Mouse (Mus musculus) midbrain, embryonic 15.5 days (tissue): ENCODE results near the gene Thada. TPM values are rescaled to one million over a fixed set of nuclear protein-coding genes. Genes with fewer than 3 reads are reported as not detected.

Experiments
- ATAC-seq: fragments of 200-750 bp; cut with Nextera tagmentation; replicated peaks from 2 replicates; pipeline ENCODE4 v1.8.0; 2017; ENCODE audit warnings: moderate TSS enrichment
- H3K27ac ChIP-seq: fragments of 300-500 bp; sonication (generic); 2 replicates; pipeline ENCODE4 v1.5.1; 2015; ENCODE audit warnings: mild to moderate bottlenecking, inconsistent platforms
- H3K27me3 ChIP-seq: fragments of 300-500 bp; sonication (generic); replicated peaks from 2 replicates; pipeline ENCODE4 v1.6.1; 2015; ENCODE audit warnings: inconsistent platforms
- H3K36me3 ChIP-seq: fragments of 300-500 bp; sonication (generic); replicated peaks from 2 replicates; pipeline ENCODE4 v1.6.1; 2015; ENCODE audit warnings: inconsistent platforms
- H3K4me1 ChIP-seq: fragments of 300-500 bp; sonication (generic); 2 replicates; pipeline ENCODE4 v1.6.1; 2015; ENCODE audit warnings: inconsistent platforms
- H3K4me2 ChIP-seq: fragments of 300-500 bp; sonication (generic); 2 replicates; pipeline ENCODE4 v1.6.1; 2015; ENCODE audit warnings: inconsistent platforms, mild to moderate bottlenecking, moderate library complexity
- H3K4me3 ChIP-seq: fragments of 300-500 bp; sonication (generic); 2 replicates; pipeline ENCODE4 v1.5.1; 2015; ENCODE audit warnings: mild to moderate bottlenecking, inconsistent platforms
- H3K9ac ChIP-seq: fragments of 300-500 bp; sonication (generic); 2 replicates; pipeline ENCODE4 v1.6.1; 2015; ENCODE audit warnings: mild to moderate bottlenecking, inconsistent platforms
- H3K9me3 ChIP-seq: fragments of 300-500 bp; sonication (generic); 2 replicates; pipeline ENCODE4 v1.6.1; 2016; ENCODE audit warnings: inconsistent platforms
- WGBS: fragments of 180-500 bp; shearing (Covaris S2); methylation state at CpG from one replicate; pipeline ENCODE4 v1.1.7; 2015; ENCODE audit warnings: mixed read lengths; 5-methylcytosine and 5-hydroxymethylcytosine counted together
- polyA plus RNA-seq: library from polyadenylated mRNA; unstranded; fragments of >200 nt; fragmentation: Nextera tagmentation; extraction: Ambion mirVana; gene quantifications from 2 replicates; pipeline ENCODE4 v1.2.1, GENCODE M21; 2015

Gene Thada
- polyA plus RNA-seq, 1 experiment from 2014 or later: 8.1 TPM

DNA sequence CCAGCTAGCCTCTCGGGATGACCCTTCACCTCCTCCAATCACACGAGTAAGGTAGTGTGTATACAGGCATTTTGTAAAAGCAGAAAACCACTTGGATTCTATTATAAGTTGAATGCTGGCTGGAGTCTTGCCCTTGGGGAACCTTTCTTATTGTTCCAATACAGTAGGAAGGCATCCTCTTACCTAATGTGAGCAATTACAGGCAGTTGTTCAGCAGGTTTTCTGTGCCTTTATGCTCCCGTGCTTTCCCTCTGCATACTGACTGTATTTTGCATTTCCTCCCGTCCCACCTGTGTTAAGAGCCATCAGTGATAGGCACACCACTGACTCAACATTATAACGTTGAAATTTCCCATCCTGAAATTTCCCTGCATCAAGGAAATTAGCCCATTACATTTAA, 261.0 kb downstream of the Thada start:
- Histone ChIP-seq H3K4me2 (no peak overlapping the region), H3K9ac (no peak overlapping the region), H3K27ac (no peak overlapping the region), H3K36me3 (no peaks in the 10 kb centered on the region), H3K27me3 (no peaks in the 10 kb centered on the region), H3K4me1 (no peaks in the 10 kb centered on the region), H3K9me3 (no peaks in the 10 kb centered on the region), H3K4me3 (no peak overlapping the region)
- ATAC-seq: no peak
- WGBS: 90% methylated on average over 5 of the region's 5 CpGs

- no peak for ATAC-seq
- Histone ChIP-seq H3K9ac (no peak overlapping the region), H3K27me3 (no peaks in the 10 kb centered on the region), H3K36me3 (no peaks in the 10 kb centered on the region), H3K27ac (no peak overlapping the region), H3K4me2 (no peak overlapping the region), H3K4me1 (no peaks in the 10 kb centered on the region), H3K9me3 (no peaks in the 10 kb centered on the region), H3K4me3 (no peak overlapping the region)
- WGBS: 62% methylated on average over 7 of the region's 7 CpGs
Measured at GRCm38 (mm10) chr17:84203340-84203739, 262.7 kb downstream of the Thada start.

GRCm38 (mm10) chr17:84201183-84201582, 264.8 kb downstream of the Thada start:
- no peak overlapping the region for H3K4me3 ChIP-seq
- no peak for ATAC-seq
- H3K9ac ChIP-seq: no peak overlapping the region
- H3K4me1 ChIP-seq: no peaks in the 10 kb centered on the region
- H3K9me3 ChIP-seq: no peaks in the 10 kb centered on the region
- no peaks in the 10 kb centered on the region for H3K27me3 ChIP-seq
- 95% methylated on average over 5 of the region's 5 CpGs for WGBS
- no peak overlapping the region for H3K4me2 ChIP-seq
- H3K36me3 ChIP-seq: no peaks in the 10 kb centered on the region
- no peak overlapping the region for H3K27ac ChIP-seq

GRCm38 (mm10) chr17:84197912-84198344, 268.1 kb downstream of the Thada start:
- H3K36me3 ChIP-seq: no peaks in the 10 kb centered on the region
- no peak overlapping the region for H3K27ac ChIP-seq
- H3K27me3 ChIP-seq: no peaks in the 10 kb centered on the region
- no peaks in the 10 kb centered on the region for H3K9me3 ChIP-seq
- 50% methylated on average over 4 of the region's 4 CpGs for WGBS
- no peaks in the 10 kb centered on the region for H3K4me1 ChIP-seq
- ATAC-seq: no peak
- no peak overlapping the region for H3K4me3 ChIP-seq
- no peak overlapping the region for H3K4me2 ChIP-seq
- no peak overlapping the region for H3K9ac ChIP-seq

DNA sequence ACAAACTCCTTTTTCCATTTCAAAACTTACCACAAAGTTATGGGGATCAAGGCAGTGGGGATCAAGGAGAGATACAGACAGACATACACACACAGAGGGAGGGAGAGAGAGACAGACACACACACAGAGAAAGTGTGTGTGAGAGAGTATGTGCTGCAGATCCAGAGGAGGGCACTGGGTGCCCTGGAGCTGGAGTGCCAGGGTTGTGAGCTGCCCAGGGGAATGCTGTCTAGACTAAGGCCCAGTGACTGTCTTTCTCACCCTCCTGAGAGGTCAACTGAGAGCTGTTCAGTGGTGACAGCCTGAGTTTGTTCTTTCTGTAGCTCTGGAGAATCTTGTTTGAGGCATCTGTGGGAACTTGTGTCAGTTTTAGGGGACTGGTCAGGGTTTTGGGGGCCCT, 269.7 kb downstream of the Thada start:
- H3K36me3 ChIP-seq: no peaks in the 10 kb centered on the region
- no peak overlapping the region for H3K4me2 ChIP-seq
- no peaks in the 10 kb centered on the region for H3K27me3 ChIP-seq
- no peak overlapping the region for H3K9ac ChIP-seq
- no peak for ATAC-seq
- no peaks in the 10 kb centered on the region for H3K4me1 ChIP-seq
- no peak overlapping the region for H3K27ac ChIP-seq
- H3K9me3 ChIP-seq: no peaks in the 10 kb centered on the region
- no peak overlapping the region for H3K4me3 ChIP-seq

DNA sequence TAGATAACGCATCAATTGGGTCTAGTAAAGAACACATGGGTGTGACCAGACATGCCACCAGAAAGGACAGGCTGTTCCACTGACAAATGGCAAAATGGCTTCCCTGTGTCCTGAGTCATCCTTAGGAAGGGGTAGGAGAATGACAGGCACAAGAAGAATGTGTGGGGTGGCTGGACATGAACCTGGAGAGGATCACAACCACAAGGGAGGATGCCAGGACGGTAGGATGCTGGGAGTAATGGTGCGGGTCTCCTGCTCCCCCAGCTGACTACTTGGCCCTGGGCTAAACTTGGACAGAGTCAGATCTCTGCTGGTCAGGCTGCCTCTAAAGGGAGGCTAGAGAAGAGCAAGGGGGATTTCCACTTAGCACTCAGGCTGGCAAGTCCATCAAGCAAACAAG, 270.2 kb downstream of the Thada start:
- H3K36me3 ChIP-seq: no peaks in the 10 kb centered on the region
- ATAC-seq: no peak
- H3K27ac ChIP-seq: no peak overlapping the region
- H3K4me1 ChIP-seq: no peaks in the 10 kb centered on the region
- H3K4me3 ChIP-seq: no peak overlapping the region
- no peaks in the 10 kb centered on the region for H3K27me3 ChIP-seq
- no peak overlapping the region for H3K9ac ChIP-seq
- 92% methylated on average over 3 of the region's 3 CpGs for WGBS
- H3K4me2 ChIP-seq: no peak overlapping the region
- no peaks in the 10 kb centered on the region for H3K9me3 ChIP-seq

DNA sequence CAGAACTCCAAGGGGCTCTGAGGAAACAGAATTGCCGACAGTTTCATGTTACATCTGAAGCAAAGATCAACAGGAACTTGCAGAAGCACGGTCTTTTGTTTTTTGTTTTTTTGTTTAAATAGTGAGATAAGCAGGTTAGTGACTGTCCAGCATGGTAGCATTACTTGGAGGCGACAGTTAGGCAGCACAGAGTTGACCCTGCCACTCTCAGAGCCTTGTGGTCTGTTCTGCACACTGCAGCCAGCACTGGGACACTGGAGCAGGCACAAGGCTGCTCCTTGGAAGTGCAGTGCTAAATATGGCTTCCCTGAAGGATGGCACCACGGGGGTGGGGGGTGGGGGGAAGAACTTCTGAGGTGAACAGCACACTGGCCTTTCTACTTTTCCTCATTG, 271.0 kb downstream of the Thada start:
- Histone ChIP-seq H3K36me3 (no peaks in the 10 kb centered on the region), H3K27ac (no peak overlapping the region), H3K4me2 (no peak overlapping the region), H3K27me3 (peaks cover 6% of the 10 kb centered on the region; the same call in 1 of the 2 replicates), H3K9ac (no peak overlapping the region), H3K9me3 (no peaks in the 10 kb centered on the region), H3K4me3 (no peak overlapping the region), H3K4me1 (no peaks in the 10 kb centered on the region)
- 76% methylated on average over 4 of the region's 4 CpGs for WGBS
- ATAC-seq: no peak

DNA sequence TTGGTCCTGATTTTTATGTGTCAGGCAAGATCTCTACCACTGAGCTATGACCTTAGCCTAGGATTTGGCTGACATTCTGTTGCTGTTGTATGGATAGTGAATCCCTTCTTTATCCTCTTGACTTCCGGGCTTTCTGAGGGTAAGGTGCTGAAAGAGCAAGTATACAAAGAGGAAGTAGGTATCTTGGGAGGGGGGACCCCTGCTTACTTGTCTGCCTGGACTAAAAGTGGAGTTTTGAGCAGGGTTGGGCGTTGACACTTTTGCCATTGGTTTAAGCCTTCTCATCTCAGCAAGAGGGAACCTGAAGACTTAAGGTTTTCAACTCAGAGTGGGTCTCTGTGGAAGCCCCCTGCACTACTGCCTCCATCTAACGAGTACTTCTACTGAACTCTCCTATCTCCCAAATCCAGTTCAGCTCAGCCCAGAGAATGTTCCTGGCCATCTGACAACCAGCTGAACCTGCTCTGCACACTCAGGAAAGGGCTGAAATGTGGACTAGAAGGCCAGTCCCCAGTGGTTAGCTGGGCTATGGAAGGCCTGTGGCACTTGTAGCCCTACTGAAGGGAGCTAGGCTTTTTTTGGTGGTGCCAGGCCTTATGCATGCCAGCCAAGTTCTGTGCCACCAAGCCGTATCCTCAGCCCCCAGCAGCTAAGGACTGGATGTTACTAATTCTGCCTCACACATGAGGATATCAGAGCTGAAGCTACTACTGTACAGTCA, 271.6 kb downstream of the Thada start:
- Histone ChIP-seq H3K9me3 (no peaks in the 10 kb centered on the region), H3K4me1 (no peaks in the 10 kb centered on the region; the same call in 1 of the 2 replicates), H3K4me2 (no peak overlapping the region), H3K36me3 (no peaks in the 10 kb centered on the region), H3K9ac (no peak overlapping the region), H3K27ac (no peak overlapping the region), H3K4me3 (no peak overlapping the region), H3K27me3 (peaks cover 6% of the 10 kb centered on the region; the same call in 1 of the 2 replicates)
- 84% methylated on average over 4 of the region's 4 CpGs for WGBS
- ATAC-seq: no peak

- Histone ChIP-seq H3K27me3 (peaks cover 10% of the 10 kb centered on the region; the same call in 1 of the 2 replicates), H3K27ac (no peak overlapping the region), H3K36me3 (no peaks in the 10 kb centered on the region), H3K4me3 (no peak overlapping the region), H3K9ac (no peak overlapping the region), H3K4me1 (peaks cover 9% of the 10 kb centered on the region), H3K9me3 (no peaks in the 10 kb centered on the region), H3K4me2 (no peak overlapping the region)
- 91% methylated on average over 9 of the region's 9 CpGs for WGBS
- no peak for ATAC-seq
Measured at GRCm38 (mm10) chr17:84193411-84193810, 272.6 kb downstream of the Thada start.

GRCm38 (mm10) chr17:84191946-84192345, 274.1 kb downstream of the Thada start:
- Histone ChIP-seq H3K36me3 (no peaks in the 10 kb centered on the region), H3K4me3 (no peak overlapping the region), H3K27me3 (peaks cover 10% of the 10 kb centered on the region; the same call in 1 of the 2 replicates), H3K4me2 (no peak overlapping the region), H3K4me1 (peaks cover 17% of the 10 kb centered on the region), H3K9ac (no peak overlapping the region), H3K9me3 (no peaks in the 10 kb centered on the region), H3K27ac (no peak overlapping the region)
- 92% methylated on average over 4 of the region's 4 CpGs for WGBS
- ATAC-seq: no peak

DNA sequence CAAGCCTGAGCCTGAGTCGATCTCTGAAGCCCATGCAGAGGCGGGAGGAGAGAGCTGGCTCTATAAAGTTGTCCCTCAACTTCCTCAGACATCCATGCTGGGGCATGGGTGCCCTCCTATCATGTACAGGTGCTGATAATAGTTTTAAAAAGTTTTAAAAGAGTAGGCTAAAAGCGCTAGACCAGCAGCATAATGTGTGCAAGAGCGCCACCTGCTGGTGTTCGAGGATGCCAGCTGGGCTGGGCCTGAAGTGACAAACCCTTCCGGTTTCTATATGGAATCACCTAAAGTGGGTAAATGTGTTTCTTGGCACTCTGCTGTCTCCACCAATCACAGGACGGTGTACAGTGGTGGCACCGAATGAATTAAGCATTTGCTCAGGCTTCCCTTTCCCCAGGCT, 275.1 kb downstream of the Thada start:
- H3K9ac ChIP-seq: no peak overlapping the region
- no peak overlapping the region for H3K27ac ChIP-seq
- H3K4me1 ChIP-seq: peaks cover 24% of the 10 kb centered on the region
- H3K27me3 ChIP-seq: peaks cover 10% of the 10 kb centered on the region; the same call in 1 of the 2 replicates
- WGBS: 28% methylated on average over 8 of the region's 8 CpGs
- no peaks in the 10 kb centered on the region for H3K9me3 ChIP-seq
- no peaks in the 10 kb centered on the region for H3K36me3 ChIP-seq
- H3K4me3 ChIP-seq: no peak overlapping the region
- H3K4me2 ChIP-seq: no peak overlapping the region
- ATAC-seq: no peak

DNA sequence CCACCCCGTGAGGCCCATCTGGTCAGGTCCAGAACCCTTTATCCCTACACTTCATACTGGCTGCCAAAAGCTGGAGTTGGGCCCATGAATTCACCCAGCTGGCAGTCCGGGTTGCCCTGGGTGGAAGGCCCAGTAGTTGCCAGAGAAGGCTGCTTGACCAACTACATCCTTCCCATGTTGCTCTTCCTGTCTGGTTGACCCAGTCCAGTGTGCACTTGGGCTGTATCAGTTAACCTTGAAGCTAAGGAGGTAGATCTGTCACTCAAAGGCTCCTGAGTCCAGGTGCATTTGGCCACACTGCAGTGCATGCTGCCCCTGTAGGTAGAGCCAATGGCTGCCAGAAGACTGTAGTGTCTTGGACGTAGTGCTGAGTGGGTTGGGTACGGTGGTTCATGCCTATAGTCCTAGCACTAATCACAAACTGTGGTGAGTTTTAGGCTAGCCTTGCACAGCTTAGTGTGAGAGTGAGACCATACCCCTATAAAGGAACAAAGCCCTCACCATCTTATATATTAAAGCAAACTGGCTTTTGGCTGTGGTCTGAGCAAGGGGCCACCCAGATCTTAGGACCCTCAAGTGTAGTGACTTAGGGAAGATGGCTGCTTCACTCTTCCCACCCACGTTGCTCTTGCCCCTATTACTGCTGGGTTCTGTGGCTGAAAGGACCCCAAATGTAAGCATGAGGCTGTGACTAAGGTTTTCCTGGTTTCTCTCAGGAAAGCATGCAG, 276.7 kb downstream of the Thada start:
- Histone ChIP-seq H3K4me2 (peak overlapping the region; percentile 96; the same call in 1 of the 2 replicates), H3K4me1 (peaks cover 29% of the 10 kb centered on the region), H3K27ac (peak overlapping the region; percentile 79; the same call in 1 of the 2 replicates), H3K4me3 (no peak overlapping the region), H3K9me3 (no peaks in the 10 kb centered on the region), H3K36me3 (no peaks in the 10 kb centered on the region), H3K27me3 (peaks cover 14% of the 10 kb centered on the region; the same call in 1 of the 2 replicates), H3K9ac (no peak overlapping the region)
- no peak for ATAC-seq
- 78% methylated on average over 5 of the region's 5 CpGs for WGBS
